Mouse (Mus musculus) left cerebral cortex, adult 18-20 months (tissue): ENCODE measurements around the gene Ints7. TPM values are rescaled to one million over a fixed set of nuclear protein-coding genes. Genes with fewer than 3 reads are reported as not detected.

Source experiments
- DNase-seq, 2 experiments: peaks; one replicate each; pipeline ENCODE4 v3.0.0; 2021 to 2022; ENCODE audit warnings: low spot score in 2 of 2, mixed read lengths in 1 of 2
- total RNA-seq, 2 experiments: library from RNA; stranded (reverse); gene quantifications; 2 replicates each; pipeline ENCODE4 v1.2.3; 2021

Ints7 gene
- total RNA-seq, 2 experiments from 2014 or later: 28.0 to 33.2 TPM

DNA sequence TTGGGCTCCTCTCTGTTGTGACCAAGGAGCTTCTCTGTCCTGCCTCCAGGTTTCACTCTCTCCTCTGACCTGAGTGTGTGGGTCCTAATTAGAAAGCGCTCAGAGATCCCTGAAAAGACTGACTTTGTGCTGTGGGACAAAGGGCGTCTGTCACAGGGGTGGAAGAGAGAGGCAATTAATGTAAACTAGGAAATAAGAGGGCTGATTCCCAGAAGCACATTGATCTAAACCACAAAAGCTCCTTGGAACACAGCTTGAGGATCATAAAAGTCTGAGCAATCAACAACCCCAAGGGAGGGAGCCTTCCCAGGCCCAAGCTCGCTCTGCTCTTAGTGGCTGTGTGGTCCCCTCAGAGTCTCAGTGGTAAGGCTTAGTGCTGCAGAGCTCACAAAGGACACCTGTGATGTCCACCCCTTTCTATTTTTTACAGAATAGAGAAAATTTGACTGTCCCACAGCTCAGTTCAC, 53.8 kb downstream of the Ints7 start:
- no peak for DNase-seq

DNA sequence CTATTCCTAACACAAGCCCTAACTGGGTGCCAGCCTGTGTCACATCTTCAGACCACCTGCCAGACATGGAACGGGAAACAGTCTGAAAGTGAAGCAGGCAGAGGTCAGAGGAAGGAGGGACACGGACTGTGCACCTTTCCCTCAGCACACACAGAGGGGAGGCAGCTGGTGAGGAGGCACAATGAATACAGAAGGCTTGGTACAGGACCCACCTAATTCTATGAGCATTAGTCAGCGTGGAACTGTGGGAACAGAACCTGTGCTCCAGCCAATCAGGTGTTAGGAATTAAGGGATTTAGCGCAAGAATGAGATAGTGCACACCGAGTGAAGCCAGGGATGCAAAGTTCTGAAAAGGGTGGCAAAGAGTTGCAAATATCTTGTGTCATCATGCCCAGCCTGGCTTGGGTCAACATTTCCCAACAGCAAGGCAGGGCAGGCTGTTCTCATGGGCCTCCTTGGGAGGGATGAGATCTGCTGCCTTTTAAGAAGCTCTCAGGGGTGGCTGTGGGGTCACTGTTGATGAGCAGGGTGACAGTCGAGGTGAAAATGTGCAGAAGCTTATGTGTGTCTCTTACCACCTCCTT, 57.2 kb downstream of the Ints7 start:
- no peak for DNase-seq

DNA sequence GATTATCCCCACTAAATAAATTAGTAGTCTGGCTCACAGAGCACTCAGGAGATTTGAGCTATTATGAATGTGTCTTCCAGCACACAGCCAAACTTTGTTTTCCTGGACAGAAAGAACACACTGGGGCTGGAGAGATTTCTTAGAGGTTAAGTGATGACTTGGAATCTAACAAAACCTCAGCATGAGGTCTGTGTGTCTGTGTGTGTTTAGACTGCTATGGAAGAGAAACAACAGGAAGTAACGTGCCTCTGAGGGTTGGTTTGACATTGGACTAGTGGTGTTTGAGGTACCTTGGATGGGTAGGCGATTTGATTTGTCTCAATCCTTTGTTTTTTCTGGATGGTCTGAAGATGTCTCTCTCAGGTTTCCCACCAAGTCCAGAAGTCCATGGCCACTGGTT, 58.7 kb downstream of the Ints7 start:
- no peak for DNase-seq

DNA sequence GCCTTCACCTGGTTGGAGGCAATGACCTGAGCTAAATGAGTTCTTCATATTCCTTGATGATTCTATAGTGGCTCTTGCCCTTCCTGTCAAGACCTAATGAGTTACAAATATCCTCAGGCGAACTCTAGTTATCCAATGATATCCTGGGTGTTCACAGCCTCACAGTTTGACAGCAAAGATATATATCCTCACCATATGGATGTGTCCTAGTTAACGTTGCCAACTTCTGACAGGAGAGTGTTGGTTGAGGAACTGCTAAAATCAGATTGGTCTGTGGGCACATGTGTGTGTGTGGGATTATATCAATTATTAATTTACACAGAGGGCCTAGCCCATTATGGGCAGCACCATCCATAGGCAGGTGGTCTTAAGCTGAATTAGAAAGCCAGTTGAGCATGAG, 63.0 kb downstream of the Ints7 start:
- no peak for DNase-seq

DNA sequence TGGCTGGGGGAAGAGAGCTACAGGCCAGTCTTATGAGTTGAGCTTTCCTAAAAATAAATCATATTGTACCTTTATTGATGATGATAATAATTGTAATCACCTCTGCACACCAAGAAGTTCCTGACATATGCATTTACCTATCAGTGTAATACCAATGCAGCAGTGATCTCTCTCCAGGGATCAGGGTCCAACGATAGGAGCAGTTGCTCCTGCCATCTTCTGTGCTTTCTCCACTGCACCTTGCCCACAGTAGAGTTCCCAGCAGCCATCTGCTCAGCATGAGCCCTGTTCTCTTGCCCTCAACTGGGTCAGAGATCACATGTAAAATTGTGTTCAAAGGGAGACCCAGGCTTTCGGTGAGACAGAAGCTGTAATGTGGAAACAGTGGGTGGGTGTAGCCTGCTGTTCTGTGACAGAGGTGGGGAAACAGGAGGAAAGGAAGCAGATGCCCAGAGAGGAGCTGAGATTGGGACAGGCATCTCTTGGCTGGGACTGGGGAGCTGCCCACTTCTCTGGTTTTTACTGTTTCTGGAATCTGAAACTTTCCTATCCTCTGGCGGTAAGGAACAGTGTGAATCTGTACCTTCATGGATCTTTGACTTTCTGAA, 63.9 kb downstream of the Ints7 start:
- DNase-seq: peak; percentile 45 to 57

DNA sequence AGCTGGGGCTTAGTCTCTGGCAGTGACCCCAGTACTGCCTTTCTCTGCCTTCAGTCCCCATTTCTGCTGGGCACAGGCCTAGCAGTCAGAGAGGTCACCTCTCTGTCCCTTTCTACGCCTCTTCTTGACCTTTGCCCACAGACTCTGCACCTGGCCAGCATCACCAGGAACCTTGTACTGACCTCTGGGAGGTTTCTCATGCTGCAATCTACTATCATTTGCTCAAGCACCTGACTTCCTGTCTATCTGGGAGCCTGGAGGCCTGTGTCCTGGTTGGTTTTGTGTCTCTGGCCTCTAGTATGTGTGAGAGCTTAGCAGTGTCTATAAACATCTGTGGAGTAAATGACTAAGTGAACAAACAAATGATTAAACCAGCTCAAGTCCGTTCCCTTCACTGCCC, 64.7 kb downstream of the Ints7 start:
- DNase-seq: no peak

DNA sequence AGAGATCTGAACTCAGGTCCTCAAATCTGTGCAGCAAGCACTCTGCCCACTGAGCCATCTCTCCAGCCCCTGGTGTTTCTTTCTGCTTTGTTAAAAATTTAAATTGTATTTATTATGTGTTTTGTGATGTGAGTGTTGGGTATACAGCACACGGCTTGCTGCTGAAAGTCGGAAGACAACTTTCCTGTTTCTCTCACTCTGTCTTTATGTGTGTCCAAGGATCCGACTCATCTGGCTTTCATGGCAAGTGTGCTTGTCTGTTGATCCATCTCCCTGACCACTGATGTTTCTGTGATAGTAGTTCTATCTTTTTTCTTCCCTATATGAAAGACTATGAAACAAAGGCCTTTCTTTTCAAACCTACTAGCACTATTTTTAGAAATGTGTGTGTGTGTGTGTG, 65.4 kb downstream of the Ints7 start:
- DNase-seq: no peak

DNA sequence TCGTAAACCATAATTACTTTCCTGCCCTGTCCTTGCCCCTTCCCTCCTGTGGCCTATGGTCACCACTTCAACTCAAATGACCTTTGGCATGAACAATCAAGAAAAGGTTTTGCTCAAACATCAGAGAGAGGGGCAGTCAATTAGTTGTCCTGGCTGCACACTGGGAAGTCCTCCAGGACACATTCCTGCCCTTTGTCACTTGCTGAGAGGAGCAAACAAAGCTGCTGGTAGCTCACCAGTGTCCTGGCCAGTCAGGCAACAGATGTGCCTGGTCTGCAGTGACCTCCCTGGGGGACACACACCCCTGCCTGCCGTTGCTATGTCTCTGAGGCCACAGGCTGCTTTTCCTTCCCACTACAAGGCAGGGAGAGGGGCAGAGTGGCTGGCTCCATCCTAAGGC, 66.0 kb downstream of the Ints7 start:
- DNase-seq: no peak

DNA sequence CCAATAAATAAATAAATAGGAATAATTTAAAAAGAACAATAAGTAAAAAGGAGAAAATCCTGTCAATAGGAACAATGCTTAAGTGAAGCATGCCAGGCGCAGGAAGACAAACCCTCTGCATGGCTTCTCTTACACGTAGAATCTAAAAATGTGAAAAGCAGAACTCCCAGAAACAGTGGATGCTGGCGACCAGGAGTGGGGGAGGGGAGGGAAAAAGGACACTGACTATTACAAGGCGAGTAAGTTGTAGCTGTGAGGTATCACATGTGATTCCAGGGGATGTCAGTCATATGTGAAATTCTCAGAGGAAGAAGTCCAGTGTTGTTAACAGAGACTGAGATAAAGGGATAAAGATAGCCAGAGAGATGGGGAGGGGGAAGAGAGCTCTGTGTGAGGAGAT, 67.5 kb downstream of the Ints7 start:
- no peak for DNase-seq

DNA sequence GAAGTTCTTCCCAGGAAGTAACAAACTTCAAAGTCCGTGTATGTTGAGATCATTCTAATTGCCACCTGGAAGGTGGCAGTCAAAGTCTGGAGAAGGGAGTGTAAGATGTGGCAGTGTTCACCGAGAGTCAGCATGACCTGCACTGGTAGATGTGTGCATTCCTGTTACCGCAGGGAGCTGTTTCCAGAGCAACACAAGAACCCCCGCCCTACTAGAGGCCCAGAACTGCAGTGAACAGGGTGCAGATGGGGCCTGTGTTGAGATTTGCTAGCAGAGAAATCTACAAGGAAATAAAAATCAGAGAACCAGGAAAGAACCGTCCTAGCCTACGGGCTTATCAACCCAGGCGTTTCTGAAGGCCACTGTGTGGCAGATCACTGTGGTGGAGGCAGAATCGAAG, 70.5 kb downstream of the Ints7 start:
- no peak for DNase-seq

DNA sequence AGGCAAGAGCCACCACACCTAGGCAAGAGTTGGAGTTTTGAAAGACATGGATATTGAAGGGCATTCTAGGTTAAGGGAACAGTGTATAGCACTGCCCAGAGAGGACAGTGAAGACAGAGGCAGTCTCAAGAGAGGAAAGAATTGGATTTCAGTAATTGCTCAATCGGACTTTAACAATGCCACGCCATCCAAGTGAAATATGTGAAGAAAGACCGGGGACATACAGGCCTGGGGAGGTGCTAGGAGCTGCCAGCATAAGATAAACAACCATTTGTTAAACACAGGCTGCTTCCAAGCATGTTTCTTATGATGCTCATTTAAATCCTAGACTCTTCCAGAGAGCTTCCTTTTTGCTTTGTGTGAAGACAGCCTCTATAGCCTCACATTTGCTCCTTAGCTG, 72.2 kb downstream of the Ints7 start:
- no peak for DNase-seq

DNA sequence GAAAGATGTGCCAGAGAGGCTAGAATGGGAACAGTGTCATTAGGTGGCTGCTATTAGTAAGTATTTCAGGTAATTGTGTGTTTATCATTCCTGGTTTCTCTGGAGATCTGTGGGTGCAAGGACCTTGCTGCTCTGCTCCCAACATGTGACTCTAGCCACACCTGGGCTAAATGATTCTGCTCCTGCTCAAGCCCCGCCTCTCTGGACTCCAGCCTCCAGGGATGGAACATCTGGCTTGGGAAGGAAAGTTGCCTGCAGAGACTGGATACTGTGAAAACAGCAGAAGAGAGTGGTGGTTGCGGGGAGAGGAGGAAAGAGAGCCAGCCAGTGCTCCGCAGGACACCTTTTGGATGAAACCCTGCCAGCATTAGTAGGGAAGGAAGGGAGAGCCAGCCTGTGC, 84.0 kb downstream of the Ints7 start:
- no peak for DNase-seq

DNA sequence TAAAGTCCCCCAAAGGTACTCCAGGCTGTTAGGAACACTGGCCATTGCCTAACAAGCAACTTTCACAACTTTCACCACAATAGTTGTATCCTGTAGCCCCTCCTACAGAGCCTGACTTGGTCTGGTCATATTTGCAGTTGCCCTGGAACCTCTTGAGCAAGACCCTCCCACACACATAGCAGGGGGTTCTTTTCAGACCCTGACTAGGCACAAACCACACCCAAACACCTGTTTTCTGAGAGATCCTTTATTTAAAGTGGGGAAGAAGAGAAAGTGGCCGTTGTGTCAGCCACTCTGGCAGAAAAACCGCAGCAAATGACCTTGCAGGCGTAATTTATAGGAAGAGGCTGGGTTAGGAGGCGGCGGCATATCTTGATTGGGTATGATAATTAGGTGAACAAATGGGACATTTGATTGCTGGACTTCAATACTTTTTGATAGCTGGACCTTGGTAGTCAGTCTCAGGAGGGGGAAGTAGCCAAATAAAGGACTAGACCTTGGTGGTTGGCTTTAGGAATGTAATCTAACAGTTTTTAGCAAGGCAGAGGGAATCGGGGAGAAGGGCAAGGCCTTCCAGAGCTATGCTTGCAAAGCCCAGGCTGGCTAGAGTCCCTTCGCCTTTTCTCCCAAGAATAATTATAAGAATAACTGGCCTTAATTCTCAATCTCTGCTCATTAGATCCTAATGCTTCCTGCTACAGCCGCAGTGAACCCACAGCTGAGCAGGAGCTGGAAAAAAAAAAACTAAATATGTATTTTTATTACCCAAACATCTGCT, 85.8 kb downstream of the Ints7 start:
- no peak for DNase-seq

DNA sequence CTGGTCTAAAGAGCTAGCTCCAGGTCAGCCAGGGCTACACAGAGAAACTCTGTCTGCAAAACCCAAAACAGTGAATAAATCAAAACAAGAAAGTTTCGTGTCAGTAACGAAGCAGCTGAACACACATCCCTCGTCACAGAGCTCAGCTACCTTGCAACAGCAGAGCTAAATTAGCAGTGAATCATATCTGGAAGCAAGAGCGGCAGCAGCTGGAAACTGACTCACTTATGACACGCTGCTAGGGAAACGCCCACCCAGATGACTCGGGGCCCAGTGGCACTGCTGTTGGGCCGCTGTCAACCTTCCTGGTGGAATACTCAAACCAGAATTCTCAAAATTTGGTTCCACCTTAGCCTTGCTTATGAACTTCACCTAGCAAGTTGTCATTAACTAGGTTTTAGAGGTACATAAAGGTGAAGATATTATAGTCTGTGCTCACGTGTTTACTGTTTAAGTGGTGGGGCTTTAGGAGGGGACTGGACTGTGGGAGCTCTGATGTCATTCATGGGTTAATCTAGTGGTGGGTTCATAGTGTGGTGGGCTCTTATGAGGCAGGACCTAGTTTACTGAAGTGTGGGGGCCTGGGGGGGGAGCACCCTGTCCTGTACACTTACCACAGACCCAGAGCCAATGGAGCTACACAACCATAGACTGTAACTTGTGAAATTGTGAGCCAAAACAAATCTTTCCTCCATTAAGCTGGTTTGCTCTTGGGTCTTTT, 86.9 kb downstream of the Ints7 start:
- peak; percentile 37 to 52 for DNase-seq

DNA sequence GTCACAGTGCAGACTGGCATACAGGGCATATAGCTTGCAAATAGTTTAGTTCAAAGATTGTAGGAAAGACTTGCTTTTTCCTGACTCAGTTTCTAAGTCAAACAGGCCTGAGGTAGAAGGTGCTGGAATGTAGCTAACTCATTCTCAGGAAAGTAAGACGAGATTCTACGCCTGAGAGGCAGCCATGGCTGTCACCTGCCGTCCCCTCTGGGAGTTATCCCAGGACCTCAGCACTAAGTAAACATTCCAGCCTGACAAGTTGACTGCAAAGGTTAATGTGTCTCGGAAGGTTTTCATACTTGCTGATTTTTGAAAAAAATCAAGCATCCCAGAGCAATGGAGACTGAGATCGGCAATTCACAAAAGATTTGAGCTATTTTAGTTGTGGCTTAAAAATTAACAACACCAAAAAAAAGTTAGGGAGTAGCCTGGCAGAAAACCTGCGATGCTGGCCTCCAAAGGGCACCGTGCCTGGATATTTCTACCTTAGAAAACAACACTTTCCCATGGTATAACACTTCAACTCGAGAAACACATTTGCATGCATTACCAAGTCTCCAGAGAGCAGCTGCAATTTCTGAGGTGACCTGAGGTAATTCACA, 87.6 kb downstream of the Ints7 start:
- DNase-seq: no peak

DNA sequence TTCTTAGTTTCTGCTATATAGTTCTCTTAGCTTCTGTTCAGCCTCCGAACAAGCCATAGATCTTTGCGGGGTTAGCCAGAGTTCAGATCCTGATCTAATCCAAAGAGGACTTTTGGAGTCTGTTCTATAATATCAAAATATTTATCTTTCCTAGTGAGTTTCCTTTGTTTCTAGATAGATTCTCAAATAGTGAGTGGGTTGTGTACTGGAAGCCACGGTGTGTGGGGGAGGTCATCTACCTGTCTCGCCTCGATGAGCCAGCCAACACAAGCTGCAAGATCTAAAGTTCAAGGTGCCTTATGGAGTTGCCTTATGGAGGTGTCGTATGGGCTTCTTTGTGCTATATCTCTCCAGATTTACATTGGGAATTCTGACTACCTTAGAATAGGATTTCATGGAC, 88.2 kb downstream of the Ints7 start:
- DNase-seq: no peak

DNA sequence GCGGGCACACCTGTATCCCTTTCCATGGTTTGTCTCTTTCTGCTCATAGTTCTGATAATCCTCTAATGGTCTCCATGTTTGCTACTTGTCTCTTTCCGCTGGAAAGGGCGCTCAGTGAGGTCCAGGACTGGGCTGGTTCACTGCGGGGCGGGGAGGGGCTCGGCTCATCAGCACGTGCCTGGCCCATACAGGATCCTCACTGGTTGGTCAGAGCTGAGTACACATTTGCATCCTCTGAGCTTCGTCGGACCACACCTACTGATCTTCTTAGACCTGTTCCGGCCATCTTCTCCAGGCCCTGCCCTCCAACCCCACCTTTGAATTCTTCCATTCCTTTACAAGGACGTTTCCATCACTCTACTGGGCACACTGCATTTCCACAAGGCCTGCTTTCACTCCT, 90.9 kb downstream of the Ints7 start:
- no peak for DNase-seq

DNA sequence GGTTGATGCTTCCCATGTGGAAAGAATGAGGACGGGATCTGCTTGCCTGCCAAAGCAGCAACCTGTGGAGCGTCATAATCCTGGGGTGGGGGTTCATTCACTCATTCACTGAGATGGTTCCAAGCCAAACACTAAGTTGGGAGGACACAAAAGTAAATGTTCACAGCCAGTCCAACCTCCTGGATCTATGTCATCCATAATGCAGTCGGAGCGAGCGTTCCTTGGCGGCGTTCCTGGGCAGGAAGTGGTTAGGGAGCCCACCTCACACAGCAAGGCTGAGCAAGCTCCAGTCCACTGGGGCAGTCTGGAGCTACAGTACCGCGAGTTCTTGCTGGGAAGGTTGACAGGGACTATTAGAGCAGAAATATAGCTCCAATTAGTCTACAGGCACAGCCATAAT, 92.6 kb downstream of the Ints7 start:
- no peak for DNase-seq
